Mouse (Mus musculus) mature B cell (primary cell): ENCODE results near the gene Ubb.

ENCODE experiments used
- in situ Hi-C: fragments of 300-500 bp; cut with MboI; formaldehyde crosslinking; loops from 2 replicates; pipeline ENCODE4 v1.14.3; 2019

Gene Ubb

GRCm38 (mm10) chr11:62584671-62585206, 33.8 kb downstream of the Ubb start:
- in situ Hi-C loops = no loop called here

GRCm38 (mm10) chr11:62587034-62587433, 36.1 kb downstream of the Ubb start:
- in situ Hi-C loops = no loop called here

DNA sequence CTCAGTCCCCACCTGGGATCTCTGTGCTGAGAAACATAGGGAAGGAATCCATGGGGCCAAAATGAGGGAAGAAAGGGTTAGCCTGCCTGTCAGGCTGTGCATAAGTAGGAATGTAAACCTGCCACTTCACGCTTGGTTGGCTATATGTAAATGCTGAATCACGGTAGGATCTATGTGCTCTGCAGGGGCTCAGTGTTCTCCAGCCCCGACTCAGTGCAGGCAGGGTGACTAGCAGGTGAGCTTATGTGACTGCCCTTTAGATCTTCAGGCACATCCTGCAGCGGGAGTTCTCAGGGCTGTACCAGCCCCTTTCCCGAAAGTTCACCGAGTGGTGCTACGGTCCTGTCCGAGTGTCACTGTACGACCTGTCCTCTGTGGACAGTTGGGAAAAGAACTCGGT, 38.4 kb downstream of the Ubb start:
- in situ Hi-C loops = no loop called here

DNA sequence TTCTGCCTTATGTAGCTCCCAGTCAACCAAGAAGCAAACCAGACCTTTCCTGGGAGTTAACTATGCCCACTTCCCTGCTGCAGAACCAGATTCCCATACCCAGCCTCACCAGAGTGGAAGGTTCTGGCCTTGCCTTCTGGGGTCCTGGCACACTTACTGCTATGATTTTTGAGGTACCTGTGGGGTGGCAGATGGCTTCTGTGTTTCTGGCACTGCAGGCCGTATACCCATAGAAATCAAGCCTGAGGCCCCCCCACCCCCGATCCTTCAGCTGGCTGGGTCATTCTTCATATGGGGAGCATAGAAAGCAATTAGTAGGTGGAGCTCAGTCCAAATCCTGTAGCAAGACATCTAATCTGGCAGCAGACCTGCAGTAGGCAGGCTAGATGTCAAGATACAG, 40.1 kb downstream of the Ubb start:
- in situ Hi-C loops = no loop called here

- in situ Hi-C loops = no loop called here
Observed at GRCm38 (mm10) chr11:62591904-62592575, 41.1 kb downstream of the Ubb start.

DNA sequence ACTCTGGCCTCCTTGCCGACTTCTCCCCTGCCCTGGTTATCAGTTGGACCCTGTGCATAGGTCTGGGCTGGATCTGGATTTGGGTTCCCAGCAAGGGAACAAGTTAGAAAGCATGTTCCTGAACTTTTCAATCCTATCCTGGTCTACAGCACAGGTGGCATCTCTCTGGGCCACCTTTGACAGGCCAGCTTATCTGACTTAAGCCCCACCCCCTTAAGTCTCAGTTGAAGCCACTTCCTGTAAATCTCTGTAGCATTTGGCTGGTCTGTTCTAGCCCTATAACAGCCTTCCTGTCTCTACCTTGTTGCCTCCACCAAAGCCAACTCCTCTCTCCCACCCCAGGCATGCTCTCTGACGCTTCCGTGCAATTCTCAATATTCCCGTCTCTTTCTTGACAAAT, 47.6 kb downstream of the Ubb start:
- in situ Hi-C loops = no loop called here

GRCm38 (mm10) chr11:62601732-62602618, 51.0 kb downstream of the Ubb start:
- in situ Hi-C loops = no loop called here
